Mouse (Mus musculus) lung, postnatal 4 days (tissue): ENCODE measurements at regions not wholly inside any gene's neighbourhood (a gene's known extent, or its start where the extent isn't known, plus 50 kb on each side); places are given as distances from the start of the nearest gene placed in this dataset.

Experiments
- DNase-seq, 2 experiments: peaks; one replicate each; pipeline ENCODE4 v3.0.0; 2021

DNA sequence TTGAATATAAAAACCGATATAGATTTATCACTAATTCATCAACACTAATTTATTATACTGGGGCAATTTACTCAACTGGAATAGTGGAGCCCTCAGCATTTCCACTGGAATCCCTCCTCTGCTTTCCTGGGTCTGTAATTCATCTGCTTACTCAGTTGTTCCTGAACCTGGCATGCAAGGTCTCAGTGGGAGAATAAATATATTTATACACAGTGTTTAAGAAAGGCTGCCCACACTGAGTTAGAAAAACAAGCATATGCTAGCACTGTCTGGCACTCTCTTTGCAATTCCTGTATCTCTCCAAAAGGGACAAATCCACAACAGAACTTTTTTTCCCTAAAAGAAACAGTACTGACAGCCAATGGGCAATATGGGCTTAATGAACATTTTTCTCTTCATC lies 100.1 kb upstream of the Gm10192 start:
- DNase-seq, result no peak

DNA sequence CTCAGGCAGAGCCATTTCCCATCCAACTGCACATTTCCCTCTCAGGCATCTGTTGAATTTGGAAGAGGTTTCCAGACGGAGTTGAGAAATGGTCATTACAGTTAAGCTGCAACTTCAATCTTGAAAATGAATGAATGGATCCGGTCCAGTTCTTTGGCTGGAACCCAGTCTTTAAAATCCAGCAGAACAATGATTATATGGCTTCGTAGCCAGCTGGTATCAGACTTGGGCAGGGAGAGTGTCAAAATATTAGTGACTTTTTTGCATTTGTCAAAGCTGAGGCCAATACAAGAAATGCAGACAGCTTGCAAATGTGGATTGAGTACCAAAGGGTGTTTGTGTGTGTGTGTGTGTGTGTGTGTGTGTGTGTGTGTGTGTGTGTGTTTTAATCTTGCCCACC lies 99.7 kb upstream of the Gm10192 start:
- DNase-seq, result peak in 1 of 2 experiments; percentile 3

DNA sequence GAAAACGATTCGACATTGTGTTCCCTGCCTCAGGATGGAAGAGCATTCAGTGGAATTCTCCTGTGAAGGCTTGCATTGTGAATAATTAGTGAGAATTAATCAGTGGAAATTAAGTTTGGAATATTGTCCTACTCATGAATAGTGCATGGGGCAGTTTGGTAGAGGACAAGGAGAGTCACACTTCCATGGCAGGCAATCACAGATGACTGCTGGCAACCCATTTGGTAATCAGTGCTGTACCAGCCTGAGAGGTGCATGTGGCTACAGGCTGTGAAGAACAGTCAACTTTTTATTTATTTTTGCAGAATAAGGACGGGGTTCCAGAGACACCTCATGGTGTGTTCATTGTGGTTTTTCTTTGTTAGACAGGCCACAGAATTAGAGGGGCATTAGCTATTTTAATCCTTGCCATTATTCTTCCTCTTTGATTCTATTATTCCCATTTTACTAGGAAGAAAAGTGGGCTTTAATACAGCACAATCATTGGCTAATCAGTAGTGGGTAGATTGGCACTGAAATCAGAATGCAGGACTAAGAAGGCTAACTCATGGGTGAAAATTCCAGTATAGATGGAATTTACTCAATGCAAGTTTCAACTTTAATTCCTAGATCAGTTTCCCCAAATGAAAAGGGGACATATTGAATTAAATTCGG lies 98.3 kb upstream of the Gm10192 start:
- no peak for DNase-seq

DNA sequence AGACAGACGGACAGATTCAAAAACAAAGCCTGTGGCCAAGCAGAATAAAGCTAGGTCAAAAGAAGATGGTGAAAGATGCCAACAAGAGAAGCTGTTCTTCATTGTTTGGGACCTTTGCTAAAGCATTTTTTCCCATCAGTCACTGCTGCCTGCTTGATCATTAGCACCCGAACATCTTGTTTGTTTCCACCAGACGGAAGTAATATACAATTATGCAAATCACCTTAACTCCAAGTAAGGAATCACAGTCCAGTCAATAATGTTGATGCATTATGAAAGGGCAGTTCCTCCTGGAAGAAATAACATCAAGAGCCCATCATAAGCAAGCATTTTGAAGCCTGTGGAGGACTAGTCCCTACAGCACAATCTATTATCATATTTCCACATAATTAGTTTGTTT lies 97.7 kb upstream of the Gm10192 start:
- no peak for DNase-seq

DNA sequence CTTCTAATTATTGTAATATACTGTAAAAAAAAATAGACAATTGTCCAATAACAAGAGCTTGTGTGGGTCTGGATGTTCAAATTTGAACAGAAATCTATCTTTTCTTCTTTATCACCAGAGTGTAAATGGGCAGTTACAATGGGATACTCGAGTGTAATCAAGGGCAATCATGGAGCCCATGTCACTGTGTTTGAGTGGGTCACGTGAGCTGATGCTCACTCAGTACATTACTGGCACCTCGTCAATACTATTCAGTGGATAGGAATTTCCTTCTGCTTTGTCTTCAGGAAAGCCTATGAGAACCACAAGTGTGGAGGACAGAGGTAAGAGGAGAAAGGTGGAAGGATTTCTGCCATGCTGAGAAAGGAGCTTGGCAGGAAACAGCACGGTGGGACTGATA lies 54.0 kb upstream of the Gm10192 start:
- DNase-seq, result no peak

DNA sequence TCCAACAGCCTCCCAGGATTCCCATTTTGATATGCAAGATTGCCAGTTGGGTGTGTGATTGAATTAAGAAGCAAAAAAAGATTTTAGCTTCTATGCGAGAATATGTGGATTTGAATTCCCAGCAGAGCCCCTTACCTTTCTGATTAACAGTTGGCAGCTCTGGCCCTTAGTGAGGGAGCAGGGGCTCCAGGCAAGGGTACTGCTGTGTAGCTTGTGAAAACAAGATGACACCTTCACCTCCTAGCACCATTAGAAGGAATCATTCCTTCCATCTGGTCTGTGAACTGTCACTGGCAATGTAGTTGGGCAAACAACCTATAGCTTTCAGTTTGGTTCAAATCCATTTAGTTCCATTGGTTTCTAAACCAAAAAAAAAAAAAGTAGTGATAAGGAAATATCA lies 53.4 kb upstream of the Gm10192 start:
- DNase-seq, result no peak

DNA sequence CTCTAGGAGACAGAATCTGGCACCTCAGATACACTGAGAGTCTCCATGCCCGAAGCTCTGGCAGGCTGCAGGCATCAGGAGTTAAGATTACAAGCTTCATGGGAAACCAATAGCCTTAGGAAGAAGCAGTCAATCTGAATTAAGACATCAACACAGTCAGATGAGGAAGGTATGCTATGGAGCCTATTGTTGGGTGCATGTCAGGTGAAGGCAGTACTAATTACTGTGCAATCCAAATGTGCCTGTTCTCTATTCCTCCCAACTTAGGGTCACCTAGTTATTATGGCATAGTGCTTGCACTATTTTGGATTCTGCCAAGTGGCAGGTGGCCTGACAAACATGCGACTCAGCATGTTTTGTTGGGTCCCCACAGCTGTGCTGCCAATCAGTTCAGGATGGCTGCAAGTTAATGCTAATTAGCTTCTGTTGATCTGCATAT lies 53.0 kb upstream of the Gm10192 start:
- no peak for DNase-seq
